Mouse (Mus musculus) inflammation-experienced regulatory T-cells, adult 6 months (primary cell): Measurements from ENCODE around the gene Gm17662. TPM values are rescaled to one million over a fixed set of nuclear protein-coding genes. Genes with fewer than 3 reads are reported as not detected.

Experiments
- ATAC-seq: one replicate; pipeline ENCODE4 v1.8.0; 2017
- polyA plus RNA-seq, 3 experiments: library from polyadenylated mRNA; unstranded; fragments of 100-300 nt; shearing (Covaris generic); gene quantifications; one replicate each; pipeline ENCODE4 v1.2.1; 2017

Gene Gm17662
- polyA plus RNA-seq, 3 experiments from 2014 or later, result not detected

GRCm38 (mm10) chr4:104888499-104889262 lies 31.6 kb downstream of the Gm17662 start:
- no peak for ATAC-seq

DNA sequence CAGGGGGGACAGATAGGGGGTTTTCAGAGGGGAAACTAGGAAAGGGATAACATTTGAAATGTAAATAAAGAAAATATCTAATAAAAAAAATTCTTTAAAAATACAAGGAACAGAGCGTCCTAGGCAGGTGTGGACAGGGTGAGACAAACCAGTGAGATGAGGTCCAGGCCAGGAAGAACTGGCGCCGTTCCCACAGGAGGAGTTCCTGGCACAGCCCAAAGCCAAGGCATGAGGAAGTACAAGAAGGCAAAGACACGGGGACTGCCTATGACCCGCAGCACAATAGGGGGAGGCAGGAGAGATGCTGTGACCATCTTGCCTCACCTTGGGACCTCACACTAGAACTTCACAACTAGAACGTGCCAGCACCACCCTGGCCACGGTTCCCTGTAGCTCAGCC lies 34.6 kb downstream of the Gm17662 start:
- no peak for ATAC-seq

DNA sequence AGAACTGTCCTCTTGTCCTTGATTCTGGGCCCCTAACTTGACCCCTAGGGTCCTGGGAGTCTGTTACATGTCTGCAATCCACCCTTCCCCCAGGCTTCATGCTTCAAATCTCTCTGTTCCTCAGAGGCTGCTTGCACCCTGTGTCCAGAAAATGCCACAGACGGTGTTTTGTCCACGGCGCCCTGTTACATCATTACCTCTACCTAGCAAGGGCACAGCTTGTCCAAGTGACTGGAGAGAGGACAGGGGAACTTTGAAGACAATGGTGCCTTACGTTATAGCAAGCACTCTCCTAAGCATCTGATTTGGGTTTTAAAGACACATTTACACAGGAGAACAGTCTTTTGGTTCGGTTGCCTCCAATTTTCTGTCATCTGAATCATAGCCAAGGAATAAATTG lies 36.5 kb downstream of the Gm17662 start:
- no peak for ATAC-seq

GRCm38 (mm10) chr4:104894004-104894734 lies 37.0 kb downstream of the Gm17662 start:
- ATAC-seq, result no peak

DNA sequence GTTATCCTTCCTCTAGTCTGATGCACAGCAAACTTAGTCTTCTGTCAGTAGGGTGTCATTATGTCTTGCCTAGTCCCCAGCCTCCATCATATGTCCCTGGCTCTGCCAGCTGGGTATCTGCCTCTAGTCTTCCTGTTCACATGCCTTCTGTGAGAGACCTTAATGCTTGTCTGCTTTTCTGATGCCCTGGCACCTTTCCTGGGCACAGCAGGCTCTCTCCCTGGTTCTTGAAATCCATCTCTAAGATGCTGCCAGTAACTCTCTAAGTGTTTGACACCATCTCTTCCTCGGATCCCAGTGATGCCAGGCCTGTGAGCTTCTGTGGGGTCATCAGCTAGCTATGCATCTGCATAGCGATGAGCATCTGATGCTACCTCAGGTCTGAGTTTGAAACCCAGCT lies 45.7 kb downstream of the Gm17662 start:
- no peak for ATAC-seq

- no peak for ATAC-seq
These were observed 47.9 kb downstream of the Gm17662 start for GRCm38 (mm10) chr4:104905049-104905448.

Other genes with a start within 250 kb of the Gm17662 start
- gene C8b, start 91.0 kb upstream of the Gm17662 start, polyA plus RNA-seq, result not detected
- not detected for gene C8a, start 19.1 kb downstream of the Gm17662 start, polyA plus RNA-seq
- gene Fyb2, start 56.1 kb downstream of the Gm17662 start, polyA plus RNA-seq, result not detected